Mouse (Mus musculus) v-Abl transformed pro-B cells (cell line): ENCODE results near the gene Sh3glb2.

Experiments
- in situ Hi-C, 2 experiments: fragments of 400-800 bp; cut with MboI; formaldehyde crosslinking; loops; one replicate each; pipeline ENCODE4 v1.15.1; 2025; ENCODE audit not compliant: unreplicated experiment in 2 of 2

The Sh3glb2 gene

DNA sequence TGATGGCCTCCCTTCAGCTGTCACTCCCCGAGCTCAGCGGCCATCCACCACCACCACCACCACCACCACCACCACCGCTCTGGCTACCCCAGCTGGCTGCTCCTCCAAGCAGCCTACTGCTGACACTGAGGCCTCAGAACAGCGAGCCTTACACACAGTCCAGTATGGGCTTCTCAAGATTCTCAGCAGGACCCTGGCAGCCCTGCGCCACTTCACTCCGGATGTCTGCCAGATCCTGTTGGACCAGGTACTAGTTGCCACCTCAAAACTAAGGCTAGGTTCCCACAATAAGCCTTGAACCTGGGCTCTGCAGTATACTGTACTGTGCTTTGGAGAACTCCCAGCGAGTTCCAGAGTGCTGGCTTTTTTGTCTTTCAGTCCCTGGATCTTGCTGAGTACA, 16.6 kb downstream of the Sh3glb2 start:
- in situ Hi-C loops = no loop called here

DNA sequence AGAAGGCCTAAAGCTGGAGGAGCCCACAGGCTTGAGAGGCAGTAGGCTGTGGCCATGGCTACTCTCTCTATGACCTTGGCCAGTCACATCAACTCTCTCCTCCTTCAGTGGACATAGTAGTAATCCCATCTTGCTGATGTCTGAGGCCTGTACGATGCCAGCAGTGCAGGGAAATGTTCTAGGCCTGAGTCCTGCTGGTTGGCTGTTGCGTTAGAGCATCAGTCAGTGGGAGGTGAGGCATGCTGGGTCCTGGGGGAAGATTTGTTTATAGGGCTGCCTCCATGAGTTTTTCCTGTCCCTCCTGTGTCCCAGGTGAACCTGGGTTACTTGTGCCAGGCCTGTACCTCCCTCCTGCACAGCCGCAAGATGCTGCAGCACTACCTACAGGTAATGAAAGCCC, 17.1 kb downstream of the Sh3glb2 start:
- in situ Hi-C loops = no loop called here

DNA sequence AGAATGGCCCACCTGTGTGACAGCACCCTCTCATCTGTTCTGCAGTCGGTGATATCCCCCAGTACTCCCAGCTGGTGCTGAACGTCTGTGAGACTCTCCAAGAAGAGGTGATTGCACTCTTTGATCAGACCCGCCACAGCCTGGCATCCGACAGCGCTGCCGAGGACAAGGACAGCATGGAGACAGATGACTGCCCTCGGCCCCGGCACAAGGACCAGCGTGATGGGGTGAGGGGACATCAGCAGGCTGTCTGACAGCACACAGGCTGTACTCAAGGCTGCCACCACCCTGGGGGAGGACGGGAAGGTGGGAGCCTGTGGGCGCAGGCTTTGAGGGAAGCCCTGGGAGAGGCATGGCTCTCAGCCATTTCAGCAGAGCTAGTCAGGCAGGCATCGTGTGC, 22.0 kb downstream of the Sh3glb2 start:
- in situ Hi-C loops = no loop called here

DNA sequence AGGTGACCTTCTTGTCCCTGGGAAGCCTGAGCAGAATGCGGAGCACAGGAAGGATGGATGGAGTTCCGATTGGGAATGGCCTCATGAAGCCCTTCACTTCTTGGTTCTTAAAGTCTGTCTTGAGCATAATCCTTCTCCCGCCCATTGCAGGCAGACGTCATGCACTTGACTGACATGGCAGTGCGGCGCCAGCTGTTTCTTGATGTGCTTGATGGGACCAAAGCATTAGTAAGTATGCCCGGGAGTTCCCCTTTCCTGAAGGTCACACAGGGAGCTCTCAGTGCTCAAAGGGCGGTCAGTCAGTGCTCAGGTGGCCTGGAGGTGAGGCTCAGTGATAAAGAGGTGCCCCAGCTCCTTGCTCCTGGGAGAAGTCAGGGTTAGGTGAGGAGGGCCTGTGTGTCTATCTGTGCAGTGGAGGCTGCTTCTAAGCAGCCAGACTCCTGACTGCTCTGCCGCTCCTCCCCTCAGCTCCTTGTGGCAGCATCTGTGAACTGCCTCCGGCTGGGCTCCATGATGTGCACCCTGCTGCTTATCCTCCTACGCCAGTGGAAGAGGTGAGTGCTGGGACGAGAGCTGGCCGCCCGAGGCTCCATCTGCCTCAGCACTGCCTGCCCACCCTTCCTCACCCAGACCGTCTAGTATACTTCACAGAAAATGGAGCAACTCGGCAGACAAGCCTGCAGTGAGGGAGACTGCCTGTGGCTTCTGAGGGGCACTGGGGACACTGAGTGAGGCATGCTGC, 22.8 kb downstream of the Sh3glb2 start:
- in situ Hi-C loops = no loop called here

DNA sequence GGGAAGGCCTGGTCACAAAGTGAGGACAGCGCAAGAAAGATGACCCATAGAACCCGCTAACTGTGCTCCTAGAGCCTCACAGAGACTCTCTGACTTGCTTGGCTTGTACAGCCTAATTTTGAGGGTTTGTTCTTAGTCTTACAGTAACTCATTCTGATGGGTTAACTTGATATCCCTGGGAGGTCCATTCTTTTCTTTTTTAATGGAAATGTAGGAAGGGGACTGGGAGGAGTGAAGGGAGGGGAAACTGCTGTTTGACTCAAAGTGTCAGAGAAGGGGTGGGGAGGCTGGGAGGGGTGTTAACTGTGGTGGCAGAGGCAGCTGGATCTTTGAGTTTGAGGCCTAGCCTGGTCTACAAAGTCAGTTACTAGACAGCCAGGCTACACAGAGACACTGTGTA, 23.8 kb downstream of the Sh3glb2 start:
- in situ Hi-C loops = no loop called here

DNA sequence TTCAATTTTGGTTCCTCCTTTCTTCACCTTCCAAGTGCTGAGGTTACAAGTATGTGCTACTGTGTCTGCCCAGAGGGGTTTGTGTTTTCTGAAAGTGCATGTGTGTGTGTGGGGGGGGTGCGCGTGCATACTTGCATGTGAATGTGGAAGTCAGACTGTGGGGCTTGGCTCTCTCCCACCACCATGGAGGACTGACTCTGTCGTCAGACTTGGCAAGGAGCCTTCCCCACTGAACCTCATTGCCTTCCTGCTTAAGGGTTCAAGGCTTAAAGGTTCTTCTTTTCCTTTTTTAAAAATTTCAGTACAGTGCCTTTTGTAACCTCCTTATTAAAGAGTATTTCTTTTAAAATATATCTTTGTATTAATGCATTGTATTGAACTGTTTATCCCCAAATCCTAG, 30.3 kb downstream of the Sh3glb2 start:
- in situ Hi-C loops = no loop called here

DNA sequence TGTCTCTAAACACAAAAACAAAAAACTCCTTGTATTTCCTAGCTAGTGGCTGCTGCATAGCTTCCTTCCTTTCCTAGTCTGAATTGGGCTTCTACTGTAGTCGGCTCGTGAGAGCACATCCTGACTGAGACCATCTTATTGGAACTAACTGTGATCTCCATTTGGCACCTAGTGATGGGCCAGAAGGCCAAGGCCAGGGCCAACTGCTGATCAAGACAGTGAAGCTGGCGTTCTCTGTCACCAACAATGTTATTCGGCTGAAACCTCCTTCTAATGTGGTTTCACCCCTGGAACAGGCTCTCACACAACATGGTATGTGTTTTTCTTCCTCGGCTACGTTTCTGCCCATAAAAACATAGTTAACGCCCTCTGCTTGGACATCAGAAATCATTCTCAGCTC, 31.9 kb downstream of the Sh3glb2 start:
- in situ Hi-C loops = no loop called here

DNA sequence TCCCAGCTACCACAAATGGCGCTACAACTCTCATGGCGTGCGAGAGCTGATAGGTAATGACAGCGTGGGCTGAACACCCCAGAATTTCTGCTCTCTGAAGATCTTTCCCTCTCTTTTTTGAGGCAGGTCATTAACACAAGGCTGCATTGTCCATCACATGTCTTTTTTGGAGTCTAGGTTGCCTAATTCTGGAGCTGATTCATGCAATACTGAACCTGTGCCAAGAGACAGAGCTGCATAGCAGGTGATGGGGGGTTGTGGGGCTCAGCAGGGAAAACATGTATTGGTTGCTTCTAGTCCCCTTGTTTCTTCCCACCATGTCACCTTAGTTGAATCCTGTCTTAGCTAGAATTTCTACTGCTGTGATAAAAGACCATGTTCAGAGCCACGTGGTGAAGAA, 33.8 kb downstream of the Sh3glb2 start:
- in situ Hi-C loops = no loop called here

DNA sequence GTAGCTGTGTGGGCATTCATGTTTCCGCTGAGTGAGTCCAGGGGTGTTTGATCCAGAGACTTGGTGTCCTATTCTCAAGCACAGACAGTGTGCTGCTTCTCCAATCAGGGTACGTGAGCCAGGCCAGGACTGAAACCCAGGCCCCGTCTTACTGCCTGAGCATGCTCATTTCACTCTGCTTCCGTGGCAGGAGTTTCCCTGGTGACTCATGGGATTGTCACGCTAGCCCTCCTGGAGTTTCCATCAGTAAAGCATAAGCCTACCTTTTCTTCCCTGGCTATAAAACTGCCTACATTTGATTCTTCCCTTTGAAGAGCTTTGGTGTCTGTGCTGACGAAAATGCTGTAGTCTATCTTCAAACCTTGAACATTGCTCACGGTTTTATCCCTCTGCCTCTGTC, 36.0 kb downstream of the Sh3glb2 start:
- in situ Hi-C loops = loop anchor here in 1 of 2 experiments (25.0 kb wide), 1 partner anchor 1161 kb away; no protein-coding TSS in a partner anchor

DNA sequence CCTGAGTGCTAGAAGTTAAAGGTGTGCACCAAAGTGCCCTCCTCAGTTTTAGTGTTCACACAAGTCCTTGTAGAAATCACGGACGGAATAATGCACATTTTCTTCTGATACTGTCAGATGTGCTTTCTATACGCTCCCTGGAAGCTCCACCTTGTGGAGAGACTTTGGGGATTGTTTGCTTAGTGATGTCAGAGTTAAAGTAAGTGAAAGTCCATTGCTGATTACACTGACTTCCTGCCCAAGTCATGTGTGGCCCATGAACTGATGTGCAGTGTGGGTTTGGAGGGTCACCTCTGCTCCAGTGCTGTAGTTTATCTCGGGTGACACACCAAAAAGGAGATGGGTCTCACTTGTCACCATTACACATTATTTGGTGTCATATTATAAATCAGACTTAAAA, 39.9 kb downstream of the Sh3glb2 start:
- in situ Hi-C loops = loop anchor here in 1 of 2 experiments (25.0 kb wide), 1 partner anchor 1157 kb away; no protein-coding TSS in a partner anchor

DNA sequence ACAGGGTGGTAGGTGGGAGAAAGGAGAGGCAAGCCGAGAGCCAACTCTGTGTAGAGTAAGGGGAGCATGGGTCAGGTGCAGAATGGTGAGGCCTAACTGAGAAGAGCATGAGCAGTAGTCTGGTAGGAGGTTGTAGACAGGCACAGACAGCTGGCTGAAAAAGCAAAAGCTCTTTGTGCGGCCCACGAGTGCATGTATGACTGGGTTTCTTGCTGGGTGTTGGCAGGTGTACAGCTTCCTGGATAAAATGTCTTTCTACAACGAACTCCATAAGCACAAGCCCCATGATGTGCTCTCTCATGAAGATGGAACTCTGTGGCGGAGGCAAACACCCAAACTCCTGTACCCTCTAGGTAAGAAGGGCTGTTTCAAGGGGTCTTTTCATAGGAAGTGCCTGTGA, 42.2 kb downstream of the Sh3glb2 start:
- in situ Hi-C loops = loop anchor here in 1 of 2 experiments (25.0 kb wide), 1 partner anchor 1155 kb away; no protein-coding TSS in a partner anchor

DNA sequence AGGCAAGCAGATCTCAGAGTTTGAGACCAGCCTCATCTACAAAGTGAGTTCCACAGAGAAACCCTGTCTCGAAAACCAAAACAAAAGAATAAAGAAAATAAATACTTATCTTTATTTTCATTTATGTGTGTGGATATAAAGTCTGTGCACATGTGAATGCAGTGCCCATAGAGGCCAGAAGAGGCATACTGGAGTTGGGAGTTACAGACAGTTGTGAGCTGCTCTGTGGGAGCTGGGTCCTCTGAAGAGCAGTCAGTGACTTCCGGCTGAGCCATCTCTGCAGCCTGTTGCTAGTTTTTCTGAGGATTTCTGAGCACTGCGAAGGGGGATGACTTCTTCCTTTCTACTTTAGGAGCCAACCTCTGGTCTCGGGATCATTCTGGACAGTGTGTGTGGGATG, 43.0 kb downstream of the Sh3glb2 start:
- in situ Hi-C loops = loop anchor here in 1 of 2 experiments (25.0 kb wide), 1 partner anchor 1154 kb away; no protein-coding TSS in a partner anchor

DNA sequence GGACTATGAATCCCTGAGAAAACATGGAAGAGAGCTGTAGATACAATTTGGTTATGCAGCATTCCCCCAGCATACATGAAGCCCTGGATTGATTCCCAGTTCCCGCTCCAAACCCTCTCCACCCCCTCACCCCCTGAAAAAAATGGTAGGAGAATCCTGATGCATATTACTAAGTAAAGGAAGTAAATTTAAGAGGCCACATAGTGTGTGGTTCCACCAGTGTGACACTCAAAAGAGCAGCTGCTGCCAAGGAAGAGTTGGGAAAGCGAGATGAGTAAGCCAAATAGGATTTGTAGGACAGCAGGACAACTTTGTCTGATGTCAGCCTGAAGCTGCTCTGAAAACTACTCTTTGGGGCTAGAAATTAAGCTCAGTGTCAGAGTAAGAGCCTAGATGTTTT, 47.7 kb downstream of the Sh3glb2 start:
- in situ Hi-C loops = loop anchor here in 1 of 2 experiments (25.0 kb wide), 1 partner anchor 1149 kb away; no protein-coding TSS in a partner anchor

DNA sequence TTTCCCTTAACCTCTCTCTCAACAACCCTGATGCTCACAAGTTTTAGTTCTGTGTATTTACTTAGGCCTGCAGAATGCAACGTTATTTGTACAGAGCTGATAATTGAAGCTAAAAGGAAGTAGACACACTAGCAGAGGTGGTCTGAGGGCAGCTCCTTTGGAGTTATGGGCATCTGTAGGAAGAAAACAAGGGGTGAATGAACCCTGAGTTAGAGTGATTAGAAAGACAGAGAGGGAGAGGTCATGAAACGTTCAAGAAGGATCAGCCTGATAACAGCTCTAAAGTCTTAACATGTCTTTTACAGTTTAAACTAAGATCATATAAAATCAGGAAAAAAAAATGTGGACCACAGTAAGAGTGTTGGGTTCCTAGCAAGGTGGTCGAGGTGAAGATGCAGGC, 49.8 kb downstream of the Sh3glb2 start:
- in situ Hi-C loops = loop anchor here in 1 of 2 experiments (25.0 kb wide), 1 partner anchor 1147 kb away; no protein-coding TSS in a partner anchor

DNA sequence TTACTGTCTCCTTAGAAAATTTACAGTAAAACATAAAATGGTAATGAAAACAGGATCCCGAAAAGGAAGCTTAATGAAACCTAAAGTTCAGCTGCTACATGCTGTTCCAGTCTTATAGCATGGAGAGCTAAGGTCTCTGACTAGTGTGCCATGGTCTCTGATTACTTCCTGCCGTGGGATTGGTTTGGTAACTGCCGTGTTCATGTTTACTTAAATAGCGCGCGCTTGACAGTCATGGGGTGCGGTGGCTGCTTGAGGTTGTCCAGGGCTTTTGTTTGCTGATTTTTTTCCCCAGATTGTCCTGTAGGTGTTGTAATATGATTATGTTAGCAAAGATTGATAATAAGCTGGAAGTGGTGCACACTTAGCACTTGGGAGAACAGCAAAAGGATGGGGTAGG, 53.0 kb downstream of the Sh3glb2 start:
- in situ Hi-C loops = loop anchor here in 1 of 2 experiments (25.0 kb wide), 1 partner anchor 1144 kb away; no protein-coding TSS in a partner anchor

DNA sequence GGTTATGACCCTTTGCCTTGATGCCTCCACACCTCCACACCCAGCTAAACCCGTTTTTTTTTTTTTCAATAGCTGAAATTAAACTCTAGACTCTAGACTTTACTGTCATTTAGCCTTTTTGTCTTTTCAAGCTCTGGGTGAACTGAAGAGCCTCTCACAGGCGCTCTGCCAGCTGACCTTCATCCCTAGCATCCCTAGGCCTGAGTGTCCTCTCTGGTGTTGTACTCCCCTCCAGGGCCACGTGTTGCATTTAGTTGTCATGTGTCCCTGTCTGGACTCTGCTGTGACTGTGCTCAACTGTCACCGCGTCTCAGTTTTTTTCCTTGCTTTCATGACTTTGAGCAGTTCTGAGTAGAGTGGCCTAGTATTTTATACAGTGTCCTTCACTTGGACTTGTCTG, 59.2 kb downstream of the Sh3glb2 start:
- in situ Hi-C loops = loop anchor here in 1 of 2 experiments (25.0 kb wide), 1 partner anchor 1138 kb away; no protein-coding TSS in a partner anchor

DNA sequence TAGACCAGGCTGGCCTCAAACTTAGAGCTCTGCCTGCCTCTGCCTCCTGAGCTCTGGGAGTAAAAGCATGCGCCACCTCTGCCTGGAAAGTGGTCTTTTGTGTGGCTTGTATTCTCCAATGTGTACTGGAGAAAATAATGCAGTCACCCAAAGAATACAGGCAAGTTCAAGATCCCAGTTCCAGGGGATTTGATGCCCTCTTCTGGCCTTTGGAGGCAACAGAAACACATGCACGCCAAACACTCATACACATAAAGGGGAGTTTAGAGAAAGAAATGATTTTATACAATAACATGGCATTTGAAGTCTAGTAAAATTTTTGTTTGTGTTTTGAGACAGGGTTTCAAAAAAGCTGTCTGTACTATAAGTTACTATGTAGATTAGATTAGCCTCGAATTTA, 59.6 kb downstream of the Sh3glb2 start:
- in situ Hi-C loops = no loop called here
